Mouse (Mus musculus) adrenal gland, postnatal 0 days (tissue): ENCODE measurements around the gene Car2. TPM values are rescaled to one million over a fixed set of nuclear protein-coding genes. Genes with fewer than 3 reads are reported as not detected.

Source experiments
- polyA plus RNA-seq: library from polyadenylated mRNA; unstranded; fragments of >200 nt; fragmentation: Nextera tagmentation; extraction: Ambion mirVana; gene quantifications from 2 replicates; pipeline ENCODE4 v1.2.1, GENCODE M21; 2015

Car2 gene
- 67.3 and 141 TPM in 2 replicates for polyA plus RNA-seq

GRCm38 (mm10) chr3:14886102-14887098, at the start of gene Car2:
Car2 (plus strand) TSS chr3:14886273.

GRCm38 (mm10) chr3:14863022-14863711, 22.9 kb upstream of the Car2 start, which contains the start of gene Car3:
Car3 (plus strand) TSS chr3:14863512.

Other genes with a start within 250 kb of the Car2 start
- gene Car13, start 244.5 kb upstream of the Car2 start, polyA plus RNA-seq: 5.8 and 9.5 TPM in 2 replicates
- gene Car1, start 77.9 kb upstream of the Car2 start, polyA plus RNA-seq: 4.0 and 7.1 TPM in 2 replicates
- 6.1 and 87.0 TPM in 2 replicates for gene Car3, start 22.8 kb upstream of the Car2 start, polyA plus RNA-seq